Mouse (Mus musculus): ENCODE measurements at regions not wholly inside any gene's neighbourhood (a gene's known extent, or its start where the extent isn't known, plus 50 kb on each side); places are given as distances from the start of the nearest gene placed in this dataset.
A peak's percentile ranks its signal among the peaks of the same experiment; 100 is the strongest.

- Histone ChIP-seq H3K27me3 (ENCODE audit: control insufficient read depth, insufficient read depth, low read depth, low read length) (no peaks in the 10 kb centered on the region), H3K4me1 (replicated peaks; ENCODE audit: control insufficient read depth, insufficient read depth, low read length) (no peaks in the 10 kb centered on the region), H3K4me2 (ENCODE audit: low read depth, low read length) (no peak overlapping the region), H3K9me3 (ENCODE audit: control insufficient read depth, low read length) (no peaks in the 10 kb centered on the region), H3K27ac (ENCODE audit: low read length) (no peak overlapping the region), H3K4me3 (ENCODE audit: low read length) (no peak overlapping the region), H3K9ac (ENCODE audit: low read length) (no peak overlapping the region), H3K36me3 (ENCODE audit: control insufficient read depth, insufficient read depth, low read length) (no peaks in the 10 kb centered on the region)
- ATAC-seq (ENCODE audit: low read depth): no peak
- WGBS: 90% methylated on average over 22 of the region's 22 CpGs
These were observed 87.4 kb upstream of the Pcbd1 start for GRCm38 (mm10) chr10:61001745-61002160.

DNA sequence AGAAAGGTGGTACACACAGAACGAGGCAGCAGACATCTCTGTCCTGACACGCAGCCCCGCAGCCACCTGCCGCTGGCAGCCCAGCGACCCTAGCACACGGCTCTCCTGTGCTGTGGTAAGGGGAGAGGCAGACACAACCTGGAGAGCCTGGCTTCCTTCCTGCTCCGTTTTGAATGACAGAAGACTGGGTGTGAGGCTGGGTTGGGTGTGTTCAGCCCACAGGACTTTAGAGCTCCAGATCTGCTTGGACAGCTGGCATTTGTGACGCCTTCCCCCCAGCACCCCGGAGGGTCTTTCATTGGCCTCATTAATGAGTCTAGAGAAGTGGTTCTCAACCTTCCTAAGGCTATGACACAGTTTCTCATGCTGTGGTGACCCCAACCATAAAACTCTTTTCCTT is 91.7 kb upstream of the Pcbd1 start:
- H3K27me3 ChIP-seq (ENCODE audit: control insufficient read depth, insufficient read depth, low read depth, low read length): no peaks in the 10 kb centered on the region
- 61% methylated on average over 9 of the region's 9 CpGs for WGBS
- no peak for ATAC-seq (ENCODE audit: low read depth)
- H3K4me2 ChIP-seq (ENCODE audit: low read depth, low read length): no peak overlapping the region
- H3K9ac ChIP-seq (ENCODE audit: low read length): no peak overlapping the region
- no peaks in the 10 kb centered on the region for H3K36me3 ChIP-seq (ENCODE audit: control insufficient read depth, insufficient read depth, low read length)
- no peaks in the 10 kb centered on the region for H3K9me3 ChIP-seq (ENCODE audit: control insufficient read depth, low read length)
- H3K4me3 ChIP-seq (ENCODE audit: low read length): no peak overlapping the region
- H3K27ac ChIP-seq (ENCODE audit: low read length): no peak overlapping the region
- H3K4me1 ChIP-seq (replicated peaks; ENCODE audit: control insufficient read depth, insufficient read depth, low read length): no peaks in the 10 kb centered on the region

DNA sequence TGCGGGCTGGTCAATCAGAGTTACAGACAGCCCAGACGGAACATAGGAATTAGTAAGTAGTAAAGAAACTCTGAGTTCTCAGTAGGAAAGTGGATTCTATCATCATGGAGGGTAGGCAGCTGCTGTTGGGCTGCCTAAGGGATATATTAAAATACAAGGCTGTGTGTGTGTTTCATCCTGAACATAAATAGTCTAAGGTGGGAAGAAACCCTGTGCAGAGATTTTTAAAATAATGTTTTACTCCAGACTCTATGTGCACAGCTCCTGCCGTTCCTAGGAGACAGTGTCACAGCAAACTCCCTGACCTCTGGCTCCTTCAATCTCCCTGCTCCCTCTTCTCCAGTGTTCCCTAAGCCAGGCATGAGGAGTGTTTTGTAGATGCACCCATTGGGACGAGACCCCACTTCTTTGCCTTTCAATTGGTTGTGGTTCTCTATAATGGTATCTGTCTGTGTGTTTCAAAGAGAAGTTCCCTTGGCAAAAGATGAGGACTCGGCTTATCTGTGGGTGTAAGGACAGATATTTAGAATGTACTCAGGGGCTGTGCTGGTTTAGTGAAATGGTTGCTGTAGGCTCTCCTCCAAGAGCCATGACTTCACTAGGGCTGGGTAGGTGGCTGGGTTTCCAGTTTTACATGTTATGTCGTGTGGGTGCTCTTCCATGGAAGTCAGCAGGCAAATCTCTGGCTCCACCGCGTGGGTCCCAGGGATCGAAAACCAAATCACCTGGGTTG is 93.1 kb upstream of the Pcbd1 start:
- H3K36me3 ChIP-seq (ENCODE audit: control insufficient read depth, insufficient read depth, low read length): no peaks in the 10 kb centered on the region
- H3K4me3 ChIP-seq (ENCODE audit: low read length): no peak overlapping the region
- no peak overlapping the region for H3K27ac ChIP-seq (ENCODE audit: low read length)
- no peaks in the 10 kb centered on the region for H3K4me1 ChIP-seq (replicated peaks; ENCODE audit: control insufficient read depth, insufficient read depth, low read length)
- WGBS: 75% methylated on average over 9 of the region's 9 CpGs
- H3K4me2 ChIP-seq (ENCODE audit: low read depth, low read length): no peak overlapping the region
- no peaks in the 10 kb centered on the region for H3K27me3 ChIP-seq (ENCODE audit: control insufficient read depth, insufficient read depth, low read depth, low read length)
- no peaks in the 10 kb centered on the region for H3K9me3 ChIP-seq (ENCODE audit: control insufficient read depth, low read length)
- no peak overlapping the region for H3K9ac ChIP-seq (ENCODE audit: low read length)
- no peak for ATAC-seq (ENCODE audit: low read depth)

DNA sequence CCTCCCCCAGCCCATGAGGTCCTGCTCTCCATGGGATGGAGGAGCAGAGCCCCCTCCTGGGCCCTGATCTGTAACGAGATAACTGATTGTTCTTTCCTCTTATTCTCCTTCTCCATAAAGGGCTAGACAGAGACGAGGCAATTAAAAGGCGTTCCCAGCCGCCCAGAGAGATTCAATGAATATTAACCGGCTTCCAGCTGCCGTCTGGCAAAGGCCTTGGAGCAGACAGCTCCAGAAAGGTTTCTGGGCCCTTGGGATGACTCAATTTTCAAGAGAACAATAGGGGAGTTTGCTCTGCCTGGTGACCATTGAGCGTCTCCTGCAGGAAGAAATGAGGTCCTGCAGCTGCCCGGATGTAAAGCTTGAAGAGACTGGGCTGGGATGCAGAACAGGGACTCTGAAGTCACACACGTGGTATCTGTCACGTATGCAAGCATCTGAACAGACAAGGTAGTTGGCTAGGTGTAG is 104.0 kb upstream of the Pcbd1 start:
- Histone ChIP-seq H3K4me3 (ENCODE audit: low read length) (no peak overlapping the region), H3K9ac (ENCODE audit: low read length) (no peak overlapping the region), H3K27me3 (ENCODE audit: control insufficient read depth, insufficient read depth, low read depth, low read length) (no peaks in the 10 kb centered on the region), H3K9me3 (ENCODE audit: control insufficient read depth, low read length) (no peaks in the 10 kb centered on the region), H3K27ac (ENCODE audit: low read length) (no peak overlapping the region), H3K4me2 (ENCODE audit: low read depth, low read length) (no peak overlapping the region), H3K36me3 (ENCODE audit: control insufficient read depth, insufficient read depth, low read length) (no peaks in the 10 kb centered on the region), H3K4me1 (replicated peaks; ENCODE audit: control insufficient read depth, insufficient read depth, low read length) (no peaks in the 10 kb centered on the region)
- ATAC-seq (ENCODE audit: low read depth): no peak
- WGBS: 15% methylated on average over 10 of the region's 10 CpGs

DNA sequence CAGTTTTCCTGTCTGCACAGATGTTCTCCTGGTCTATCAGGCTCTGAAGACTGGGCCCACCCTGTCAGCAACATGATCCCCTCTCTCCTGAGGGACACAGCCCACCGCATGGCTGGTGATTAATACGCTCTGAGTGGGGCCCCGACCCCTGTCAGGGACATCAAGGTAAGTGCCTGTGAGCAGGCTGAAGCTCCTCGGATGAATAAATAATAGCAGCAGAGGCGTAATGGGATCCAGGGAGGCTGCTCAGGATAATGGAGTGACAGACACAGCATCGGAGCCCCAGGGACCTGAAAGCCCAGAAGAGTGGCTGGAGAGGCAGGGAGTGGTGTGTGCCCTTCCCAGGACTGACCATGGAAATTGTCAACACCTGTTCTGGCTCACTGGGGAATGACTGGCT is 107.4 kb upstream of the Pcbd1 start:
- no peak for ATAC-seq (ENCODE audit: low read depth)
- Histone ChIP-seq H3K9ac (ENCODE audit: low read length) (no peak overlapping the region), H3K27ac (ENCODE audit: low read length) (no peak overlapping the region), H3K4me3 (ENCODE audit: low read length) (no peak overlapping the region), H3K27me3 (ENCODE audit: control insufficient read depth, insufficient read depth, low read depth, low read length) (no peaks in the 10 kb centered on the region), H3K4me1 (replicated peaks; ENCODE audit: control insufficient read depth, insufficient read depth, low read length) (no peaks in the 10 kb centered on the region; the same call in 1 of the 2 replicates), H3K9me3 (ENCODE audit: control insufficient read depth, low read length) (no peaks in the 10 kb centered on the region), H3K36me3 (ENCODE audit: control insufficient read depth, insufficient read depth, low read length) (no peaks in the 10 kb centered on the region), H3K4me2 (ENCODE audit: low read depth, low read length) (no peak overlapping the region)
- 19% methylated on average over 6 of the region's 6 CpGs for WGBS

GRCm38 (mm10) chr10:60973615-60974014 is 115.5 kb upstream of the Pcbd1 start:
- no peak for ATAC-seq (ENCODE audit: low read depth)

GRCm38 (mm10) chr10:60964843-60965242 is 124.3 kb upstream of the Pcbd1 start:
- no peaks in the 10 kb centered on the region for H3K27me3 ChIP-seq (ENCODE audit: control insufficient read depth, insufficient read depth, low read depth, low read length)
- H3K36me3 ChIP-seq (ENCODE audit: control insufficient read depth, insufficient read depth, low read length): no peaks in the 10 kb centered on the region
- H3K4me1 ChIP-seq (replicated peaks; ENCODE audit: control insufficient read depth, insufficient read depth, low read length): no peaks in the 10 kb centered on the region
- no peak overlapping the region for H3K4me3 ChIP-seq (ENCODE audit: low read length)
- no peak overlapping the region for H3K4me2 ChIP-seq (ENCODE audit: low read depth, low read length)
- H3K9me3 ChIP-seq (ENCODE audit: control insufficient read depth, low read length): no peaks in the 10 kb centered on the region
- ATAC-seq (ENCODE audit: low read depth): no peak
- no peak overlapping the region for H3K27ac ChIP-seq (ENCODE audit: low read length)
- 75% methylated on average over 10 of the region's 10 CpGs for whole genome bisulfite sequencing
- no peak overlapping the region for H3K9ac ChIP-seq (ENCODE audit: low read length)

More at GRCm38 (mm10) chr10:60973615-60974014, 115.5 kb upstream of the Pcbd1 start:
- Histone ChIP-seq H3K4me2 (ENCODE audit: low read depth, low read length) (no peak overlapping the region), H3K9ac (ENCODE audit: low read length) (no peak overlapping the region), H3K27me3 (ENCODE audit: control insufficient read depth, insufficient read depth, low read depth, low read length) (no peaks in the 10 kb centered on the region), H3K4me1 (replicated peaks; ENCODE audit: control insufficient read depth, insufficient read depth, low read length) (no peaks in the 10 kb centered on the region), H3K36me3 (ENCODE audit: control insufficient read depth, insufficient read depth, low read length) (no peaks in the 10 kb centered on the region), H3K4me3 (ENCODE audit: low read length) (no peak overlapping the region), H3K27ac (ENCODE audit: low read length) (no peak overlapping the region), H3K9me3 (ENCODE audit: control insufficient read depth, low read length) (no peaks in the 10 kb centered on the region)
- WGBS: 56% methylated on average over 2 of the region's 2 CpGs

DNA sequence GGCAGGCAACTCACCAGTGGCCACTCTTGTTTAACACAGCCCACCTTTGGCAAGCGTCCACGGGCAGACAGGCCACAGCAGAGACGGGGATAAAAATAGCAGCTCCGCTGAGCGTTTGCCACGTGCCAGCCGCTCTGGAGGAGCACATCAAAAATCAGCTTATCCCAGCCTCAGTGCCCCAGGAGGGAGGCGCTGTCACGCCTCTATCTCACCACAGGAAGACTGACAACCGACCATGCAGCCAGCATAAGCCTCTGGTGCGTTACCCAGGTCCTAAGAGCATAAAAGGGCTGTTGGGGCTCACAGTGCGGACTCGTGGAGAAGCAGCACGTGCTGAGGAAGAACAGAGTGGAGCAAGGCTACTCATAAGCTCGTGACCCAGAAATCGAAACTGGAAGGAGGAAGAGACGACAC is 126.4 kb upstream of the Unc5b start:
- H3K9me3 ChIP-seq (ENCODE audit: control insufficient read depth, low read length): no peaks in the 10 kb centered on the region
- WGBS: 28% methylated on average over 17 of the region's 17 CpGs
- peaks cover 5% of the 10 kb centered on the region for H3K4me1 ChIP-seq (replicated peaks; ENCODE audit: control insufficient read depth, insufficient read depth, low read length)
- peak overlapping the region; percentile 40; the same call in 1 of the 2 replicates for H3K4me2 ChIP-seq (ENCODE audit: low read depth, low read length)
- H3K4me3 ChIP-seq (ENCODE audit: low read length): no peak overlapping the region
- peak; percentile 41; the same call in 1 of the 2 replicates for ATAC-seq (ENCODE audit: low read depth)
- H3K27ac ChIP-seq (ENCODE audit: low read length): no peak overlapping the region
- H3K27me3 ChIP-seq (ENCODE audit: control insufficient read depth, insufficient read depth, low read depth, low read length): no peaks in the 10 kb centered on the region
- H3K36me3 ChIP-seq (ENCODE audit: control insufficient read depth, insufficient read depth, low read length): no peaks in the 10 kb centered on the region
- H3K9ac ChIP-seq (ENCODE audit: low read length): 0 out of 2 replicates have a peak overlapping the region, but pooled peaks have one; percentile 11

DNA sequence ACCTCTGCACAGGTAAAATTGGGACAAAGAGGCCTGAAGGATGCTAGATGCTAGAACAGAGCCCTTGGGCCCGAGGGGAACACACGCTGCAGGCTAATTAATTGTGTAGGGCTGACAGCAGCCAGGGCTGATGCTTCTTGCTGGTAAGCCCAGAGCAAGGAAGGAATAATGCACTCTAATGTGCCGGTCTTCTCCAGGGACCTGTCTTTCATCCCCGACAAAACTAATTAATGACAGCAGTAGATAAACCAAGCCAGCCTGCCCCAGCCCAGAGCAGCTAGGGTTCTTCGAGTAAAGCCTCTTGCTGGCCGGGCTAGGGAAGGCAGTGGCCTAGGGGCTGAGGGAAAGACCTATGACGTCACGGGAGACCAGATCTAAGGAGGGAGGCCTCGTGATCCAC is 124.1 kb upstream of the Unc5b start:
- ATAC-seq (ENCODE audit: low read depth): no peak
- Histone ChIP-seq H3K4me2 (ENCODE audit: low read depth, low read length) (no peak overlapping the region), H3K27ac (ENCODE audit: low read length) (no peak overlapping the region), H3K9me3 (ENCODE audit: control insufficient read depth, low read length) (no peaks in the 10 kb centered on the region), H3K9ac (ENCODE audit: low read length) (no peak overlapping the region), H3K27me3 (ENCODE audit: control insufficient read depth, insufficient read depth, low read depth, low read length) (no peaks in the 10 kb centered on the region), H3K36me3 (ENCODE audit: control insufficient read depth, insufficient read depth, low read length) (no peaks in the 10 kb centered on the region), H3K4me3 (ENCODE audit: low read length) (no peak overlapping the region), H3K4me1 (replicated peaks; ENCODE audit: control insufficient read depth, insufficient read depth, low read length) (peaks cover 5% of the 10 kb centered on the region)
- 42% methylated on average over 9 of the region's 9 CpGs for WGBS
